Mouse (Mus musculus) megakaryocyte, embryonic 14.5 days (primary cell): ENCODE measurements at regions not wholly inside any gene's neighbourhood (a gene's known extent, or its start where the extent isn't known, plus 50 kb on each side); places are given as distances from the start of the nearest gene placed in this dataset.

ENCODE experiments used
- FLI1 ChIP-seq: IDR thresholded peaks from 2 replicates; pipeline ENCODE4 v1.6.1; 2012; ENCODE audit warnings: low read length, inconsistent platforms, mixed read lengths
- GATA1 ChIP-seq: IDR thresholded peaks from 3 replicates; pipeline ENCODE4 v1.6.1; 2012; ENCODE audit warnings: mixed read lengths, low read length, inconsistent platforms, borderline replicate concordance

DNA sequence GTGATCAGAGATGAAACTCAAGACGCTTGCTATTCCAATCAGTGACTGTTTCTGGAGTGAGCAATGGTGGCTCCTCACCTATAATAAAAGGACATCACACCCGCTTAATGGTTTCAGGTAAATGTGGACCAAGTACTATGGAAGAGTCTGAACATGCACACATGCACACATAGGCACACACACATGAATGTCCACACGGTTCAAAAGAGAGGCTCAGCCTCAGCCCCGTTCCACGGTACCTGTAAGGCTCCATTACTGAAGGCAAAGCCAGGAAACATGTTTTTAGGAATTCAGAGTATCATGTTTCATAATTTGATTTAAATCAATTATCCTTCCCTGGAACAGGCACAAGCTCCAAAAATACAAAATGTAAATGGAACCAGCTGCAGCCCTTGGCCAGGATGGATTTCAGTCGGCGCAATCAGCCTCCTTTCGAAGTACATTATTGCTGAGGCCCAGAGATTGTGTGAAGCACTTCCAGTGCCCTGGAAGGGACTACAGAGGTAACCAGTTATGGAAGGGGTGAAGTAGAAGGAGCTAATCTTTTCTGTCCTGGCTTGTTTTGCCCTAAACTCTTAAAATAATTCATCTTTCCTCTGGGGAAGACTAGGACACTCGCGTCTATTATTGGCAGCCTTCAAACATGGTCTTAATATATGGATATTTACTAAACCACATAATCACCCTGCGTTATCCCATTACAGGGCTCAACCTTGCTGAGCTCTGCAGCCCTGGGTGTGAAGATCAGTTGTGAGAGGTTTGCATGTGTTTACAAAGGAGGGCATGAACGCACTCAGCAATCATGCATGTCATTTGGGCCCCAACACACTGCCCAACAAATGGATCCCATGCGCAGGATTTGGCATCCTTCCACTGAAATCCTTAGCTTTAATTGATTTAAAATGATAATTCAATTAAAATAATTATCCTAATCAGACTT, 415.2 kb upstream of the Meis1 start:
- no peak for TF ChIP-seq GATA1
- TF ChIP-seq FLI1, result no peak
